Mouse (Mus musculus): ENCODE data around the gene Wdsub1. TPM values are rescaled to one million over a fixed set of nuclear protein-coding genes. Genes with fewer than 3 reads are reported as not detected.

Gene Wdsub1
- total RNA-seq (2014; rRNA removed; ENCODE audit: low replicate concordance) (268 and 306 TPM in 2 replicates), polyA plus RNA-seq (2015; fragmentation: Nextera tagmentation; extraction: Ambion mirVana) (42.8 and 43.2 TPM in 2 replicates)

DNA sequence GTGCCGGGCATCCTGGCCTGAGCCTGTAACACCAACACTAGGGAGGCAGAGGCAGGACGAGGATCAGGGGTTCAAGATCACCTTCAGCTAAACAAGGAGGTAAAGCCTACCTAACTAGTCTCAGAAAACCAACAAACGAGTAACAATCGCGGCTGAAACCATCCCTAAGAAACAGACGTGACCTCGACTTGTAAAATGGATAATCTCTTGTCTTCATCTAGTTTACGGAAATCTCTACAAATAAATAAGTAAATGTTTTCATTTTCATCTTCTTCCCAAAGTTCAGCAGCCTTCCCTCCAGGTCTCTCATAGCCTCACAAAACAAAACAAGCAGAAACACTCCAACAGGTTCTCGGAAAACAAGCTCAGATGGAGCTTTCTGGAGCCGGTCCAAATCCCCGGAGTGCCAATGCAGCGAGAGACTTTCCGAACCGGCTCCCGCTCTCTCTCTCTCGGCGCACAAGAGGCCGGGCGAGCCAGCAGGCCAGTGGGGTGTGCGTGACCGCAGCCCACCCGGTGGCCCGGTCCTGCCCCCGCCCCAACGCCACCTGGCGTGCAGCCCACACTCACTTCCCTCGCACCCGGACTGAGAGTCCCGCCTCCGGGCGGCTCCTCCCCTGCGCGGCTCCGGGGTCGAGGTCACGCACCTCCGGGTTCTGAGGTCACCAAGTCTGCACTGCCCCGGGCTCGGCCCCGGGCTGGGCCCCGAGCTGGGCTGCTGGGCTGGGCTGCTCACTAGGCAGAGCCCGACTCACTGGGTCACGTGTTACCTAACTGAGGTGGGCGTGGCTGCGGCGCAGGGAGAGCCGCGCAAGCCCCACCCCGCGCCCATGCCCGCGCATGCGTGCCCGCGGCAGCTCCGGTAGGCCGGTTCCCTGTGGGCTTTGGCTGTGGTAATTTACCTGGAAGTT lies at the start of gene Wdsub1:
TSS of gene Wdsub1 (minus strand) at position 761 of the 911 bp plus-strand sequence.
- Histone ChIP-seq H3K9ac (replicated peaks; ENCODE audit: low read depth, low read length) (peak within 1 kb of the TSS; percentile 77), H3K36me3 (replicated peaks; ENCODE audit: control insufficient read depth, insufficient read depth, low read length) (no peaks in the 10 kb centered on the region), H3K27ac (ENCODE audit: low read depth) (peak within 1 kb of the TSS; percentile 86), H3K4me3 (ENCODE audit: low read depth, low read length) (peak within 1 kb of the TSS; percentile 82), H3K27me3 (ENCODE audit: control insufficient read depth, insufficient read depth, low read length) (no peaks in the 10 kb centered on the region), H3K4me2 (ENCODE audit: low read depth, low read length) (peak within 1 kb of the TSS; percentile 68), H3K9me3 (replicated peaks; ENCODE audit: control insufficient read depth, low read length) (no peaks in the 10 kb centered on the region), H3K4me1 (ENCODE audit: control insufficient read depth, insufficient read depth) (peaks cover 12% of the 10 kb centered on the region)
- peak; percentile 95 for DNase-seq (ENCODE audit: low spot score)
- peak; percentile 99 for ATAC-seq (ENCODE audit: insufficient read depth, low read depth)
- 2% methylated on average over 56 of the region's 57 CpGs for WGBS
- TF ChIP-seq EP300 (IDR thresholded peaks at IDR 0.05; ENCODE audit: low read depth) = no peak
- TF ChIP-seq CTCF (IDR thresholded peaks at IDR 0.05; ENCODE audit: low read depth) = no peak

DNA sequence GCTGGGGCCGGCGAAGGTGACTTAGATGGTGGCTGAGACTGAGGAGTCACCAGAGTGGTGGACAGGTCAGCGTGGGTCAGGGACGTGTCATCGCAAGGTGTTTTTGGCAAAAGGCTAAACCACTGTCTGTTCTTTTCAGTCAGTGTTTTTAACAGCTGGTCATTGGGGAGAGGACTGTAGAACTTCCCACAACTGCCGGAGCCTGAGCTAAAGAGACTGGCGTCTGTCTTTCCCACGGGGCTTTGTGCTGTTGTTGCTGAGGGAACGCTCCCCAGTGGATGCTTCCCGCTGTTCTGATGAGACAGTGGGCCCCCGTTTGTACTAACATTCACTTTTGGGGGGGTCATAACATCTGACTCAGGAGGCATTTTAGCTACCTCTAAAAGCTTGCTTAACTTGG lies 31.2 kb upstream of the Wdsub1 start:
- no peak overlapping the region for H3K4me3 ChIP-seq (ENCODE audit: low read depth, low read length)
- no peak for DNase-seq (ENCODE audit: low spot score)
- no peak for ATAC-seq (ENCODE audit: insufficient read depth, low read depth)
- WGBS = 87% methylated on average over 11 of the region's 11 CpGs
- H3K36me3 ChIP-seq (replicated peaks; ENCODE audit: control insufficient read depth, insufficient read depth, low read length) = peaks cover 80% of the 10 kb centered on the region
- no peak for TF ChIP-seq CTCF (IDR thresholded peaks at IDR 0.05; ENCODE audit: low read depth)
- TF ChIP-seq EP300 (IDR thresholded peaks at IDR 0.05; ENCODE audit: low read depth) = no peak
- no peak overlapping the region for H3K4me2 ChIP-seq (ENCODE audit: low read depth, low read length)
- H3K27ac ChIP-seq (ENCODE audit: low read depth) = no peak overlapping the region
- no peaks in the 10 kb centered on the region for H3K27me3 ChIP-seq (ENCODE audit: control insufficient read depth, insufficient read depth, low read length)
- no peak overlapping the region for H3K9ac ChIP-seq (replicated peaks; ENCODE audit: low read depth, low read length)
- H3K9me3 ChIP-seq (replicated peaks; ENCODE audit: control insufficient read depth, low read length) = no peaks in the 10 kb centered on the region
- no peaks in the 10 kb centered on the region for H3K4me1 ChIP-seq (ENCODE audit: control insufficient read depth, insufficient read depth)

DNA sequence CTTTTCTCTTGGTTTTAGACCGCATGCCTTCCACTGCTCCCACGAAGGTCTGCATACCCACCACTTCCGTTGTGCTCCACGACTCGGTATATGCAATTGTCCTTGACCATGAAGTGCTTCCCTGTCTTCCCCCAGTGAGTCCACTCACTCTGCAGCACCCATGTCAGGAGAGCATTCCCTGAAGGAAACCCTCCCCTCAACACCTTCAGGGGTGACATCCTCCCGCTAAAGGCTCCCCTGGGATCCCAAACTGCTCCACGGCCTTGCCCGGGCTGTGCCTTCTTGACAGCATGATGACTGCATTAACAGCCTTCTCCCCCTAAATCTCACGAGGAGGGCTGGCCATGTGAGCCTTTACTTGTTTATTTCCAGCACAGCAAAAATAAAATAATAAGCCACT lies 25.7 kb upstream of the Wdsub1 start:
- no peak overlapping the region for H3K27ac ChIP-seq (ENCODE audit: low read depth)
- DNase-seq (ENCODE audit: low spot score) (no peak), ATAC-seq (ENCODE audit: insufficient read depth, low read depth) (no peak)
- TF ChIP-seq CTCF (IDR thresholded peaks at IDR 0.05; ENCODE audit: low read depth) = no peak
- no peak for TF ChIP-seq EP300 (IDR thresholded peaks at IDR 0.05; ENCODE audit: low read depth)
- 87% methylated on average over 9 of the region's 9 CpGs for WGBS
- no peaks in the 10 kb centered on the region for H3K4me1 ChIP-seq (ENCODE audit: control insufficient read depth, insufficient read depth)
- H3K4me2 ChIP-seq (ENCODE audit: low read depth, low read length) = no peak overlapping the region
- H3K27me3 ChIP-seq (ENCODE audit: control insufficient read depth, insufficient read depth, low read length) = no peaks in the 10 kb centered on the region
- no peak overlapping the region for H3K4me3 ChIP-seq (ENCODE audit: low read depth, low read length)
- H3K36me3 ChIP-seq (replicated peaks; ENCODE audit: control insufficient read depth, insufficient read depth, low read length) = peaks cover 61% of the 10 kb centered on the region
- no peaks in the 10 kb centered on the region for H3K9me3 ChIP-seq (replicated peaks; ENCODE audit: control insufficient read depth, low read length)
- H3K9ac ChIP-seq (replicated peaks; ENCODE audit: low read depth, low read length) = no peak overlapping the region

DNA sequence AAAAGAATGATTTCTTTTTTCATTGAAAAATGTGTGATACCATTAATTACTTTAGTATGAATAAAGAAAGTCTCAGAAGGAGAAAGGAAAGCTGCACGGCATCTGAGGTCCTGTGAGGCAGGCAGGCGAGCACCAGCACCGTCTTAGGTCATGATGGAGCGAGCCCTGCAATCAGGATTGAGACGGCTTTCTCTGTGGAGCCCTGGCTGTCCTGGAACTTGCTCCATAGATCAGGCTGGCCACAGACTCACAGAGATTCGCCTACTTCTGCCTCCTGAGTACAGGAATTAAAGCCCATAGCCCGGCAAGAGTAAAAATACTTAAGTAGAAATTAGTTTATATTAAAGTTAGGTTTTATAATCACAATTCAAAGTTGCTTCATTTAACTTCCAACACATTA lies 21.6 kb upstream of the Wdsub1 start:
- no peak overlapping the region for H3K9ac ChIP-seq (replicated peaks; ENCODE audit: low read depth, low read length)
- WGBS = 86% methylated on average over 7 of the region's 7 CpGs
- no peaks in the 10 kb centered on the region for H3K9me3 ChIP-seq (replicated peaks; ENCODE audit: control insufficient read depth, low read length)
- TF ChIP-seq EP300 (IDR thresholded peaks at IDR 0.05; ENCODE audit: low read depth) (no peak), CTCF (IDR thresholded peaks at IDR 0.05; ENCODE audit: low read depth) (no peak)
- no peak overlapping the region for H3K4me3 ChIP-seq (ENCODE audit: low read depth, low read length)
- no peak for DNase-seq (ENCODE audit: low spot score)
- ATAC-seq (ENCODE audit: insufficient read depth, low read depth) = no peak
- no peaks in the 10 kb centered on the region for H3K27me3 ChIP-seq (ENCODE audit: control insufficient read depth, insufficient read depth, low read length)
- no peak overlapping the region for H3K27ac ChIP-seq (ENCODE audit: low read depth)
- H3K36me3 ChIP-seq (replicated peaks; ENCODE audit: control insufficient read depth, insufficient read depth, low read length) = peaks cover 63% of the 10 kb centered on the region
- H3K4me1 ChIP-seq (ENCODE audit: control insufficient read depth, insufficient read depth) = no peaks in the 10 kb centered on the region
- H3K4me2 ChIP-seq (ENCODE audit: low read depth, low read length) = no peak overlapping the region

DNA sequence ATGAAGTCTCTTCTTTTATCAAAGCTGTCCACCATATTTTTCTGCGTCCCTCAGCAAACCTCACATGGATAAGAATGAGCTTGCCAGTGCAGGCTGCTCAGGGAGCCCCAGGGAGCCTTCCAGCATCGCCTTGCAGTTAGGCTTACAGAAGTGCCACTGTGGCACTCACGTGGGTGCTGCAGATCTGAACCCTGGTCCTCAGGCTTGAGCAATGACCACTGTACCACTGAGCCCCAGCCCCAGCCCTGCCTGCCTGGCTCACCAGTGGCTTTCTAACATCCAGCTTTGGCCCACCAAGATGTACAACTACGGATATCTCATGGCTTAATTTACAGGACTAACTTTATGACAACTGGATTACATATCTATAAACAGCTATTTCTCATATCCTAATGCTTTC lies 16.3 kb upstream of the Wdsub1 start:
- no peak for TF ChIP-seq CTCF (IDR thresholded peaks at IDR 0.05; ENCODE audit: low read depth)
- TF ChIP-seq EP300 (IDR thresholded peaks at IDR 0.05; ENCODE audit: low read depth) = no peak
- Histone ChIP-seq H3K4me1 (ENCODE audit: control insufficient read depth, insufficient read depth) (no peaks in the 10 kb centered on the region), H3K36me3 (replicated peaks; ENCODE audit: control insufficient read depth, insufficient read depth, low read length) (peaks cover 53% of the 10 kb centered on the region), H3K9me3 (replicated peaks; ENCODE audit: control insufficient read depth, low read length) (no peaks in the 10 kb centered on the region), H3K4me3 (ENCODE audit: low read depth, low read length) (no peak overlapping the region), H3K27me3 (ENCODE audit: control insufficient read depth, insufficient read depth, low read length) (no peaks in the 10 kb centered on the region), H3K27ac (ENCODE audit: low read depth) (no peak overlapping the region), H3K4me2 (ENCODE audit: low read depth, low read length) (no peak overlapping the region), H3K9ac (replicated peaks; ENCODE audit: low read depth, low read length) (no peak overlapping the region)
- DNase-seq (ENCODE audit: low spot score) (no peak), ATAC-seq (ENCODE audit: insufficient read depth, low read depth) (no peak)
- WGBS = 88% methylated on average over 4 of the region's 4 CpGs

Data from heart, postnatal 0 days (tissue).